ENCODE assay signal across 12 mouse cellular contexts in the genomic region with DNA sequence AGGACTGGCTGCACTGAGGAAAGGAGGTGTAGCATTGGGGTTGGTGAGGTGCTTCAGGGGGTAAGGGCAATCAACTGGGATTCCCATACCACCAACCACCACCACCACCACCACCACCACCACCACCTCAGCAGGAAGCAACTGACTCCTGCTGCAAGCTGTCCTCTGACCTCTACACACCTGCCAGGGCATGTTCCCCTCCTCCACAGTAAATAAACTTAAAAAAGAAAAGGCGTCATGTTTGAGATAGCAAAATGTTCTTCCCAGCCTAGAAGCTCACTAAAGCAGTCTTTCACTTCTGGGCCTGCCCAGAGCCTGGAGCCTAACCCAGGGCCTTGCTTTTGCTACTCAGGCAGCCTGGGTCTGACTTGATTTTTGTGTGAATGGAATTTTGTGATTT. TPM values are rescaled to one million over a fixed set of nuclear protein-coding genes. Genes with fewer than 3 reads are reported as not detected.
DNase-seq lines count a peak whose midpoint lies in the region; ATAC-seq lines count a peak whose summit lies in the region.
"Had no signal": no experiment of that assay in that cellular context is flagged by ENCODE, and none has a peak within 500 bp of the region (broad histone marks: within the 10 kb centered on the region; RNA-seq: fewer than 3 reads in every experiment).

No protein-coding gene starts in this region.

- H3K36me3 ChIP-seq in forebrain, embryonic 10.5 days (replicated peaks), result peaks cover 36% of the 10 kb centered on the region
- no peaks in the 10 kb centered on the region for H3K36me3 ChIP-seq in forebrain, embryonic 14.5 days (ENCODE audit: control insufficient read depth, insufficient read depth, low read length)
- no peaks in the 10 kb centered on the region for H3K36me3 ChIP-seq in lung, embryonic 16.5 days (ENCODE audit: control insufficient read depth, insufficient read depth, low read length)
- peaks cover 2% of the 10 kb centered on the region for H3K36me3 ChIP-seq in liver, embryonic 16.5 days (ENCODE audit: control insufficient read depth, insufficient read depth)

- no peak for ATAC-seq in forebrain, embryonic 14.5 days
- no peak for ATAC-seq in lung, embryonic 16.5 days (ENCODE audit: low read depth)
- no peak for ATAC-seq in liver, embryonic 16.5 days (ENCODE audit: low read depth)

- H3K27me3 ChIP-seq in forebrain, embryonic 10.5 days (ENCODE audit: poor library complexity, severe bottlenecking), result no peaks in the 10 kb centered on the region
- no peaks in the 10 kb centered on the region for H3K27me3 ChIP-seq in forebrain, embryonic 14.5 days (replicated peaks; ENCODE audit: control insufficient read depth, insufficient read depth, low read length)
- H3K27me3 ChIP-seq in lung, embryonic 16.5 days (ENCODE audit: control insufficient read depth, insufficient read depth, low read depth, low read length), result no peaks in the 10 kb centered on the region
- H3K27me3 ChIP-seq in liver, embryonic 16.5 days (ENCODE audit: control insufficient read depth, insufficient read depth, low read depth, low read length), result no peaks in the 10 kb centered on the region

- WGBS in forebrain, embryonic 10.5 days, result 91% methylated on average over 1 of the region's 1 CpGs
- 91% methylated on average over 1 of the region's 1 CpGs for WGBS in forebrain, embryonic 14.5 days
- 55% methylated on average over 1 of the region's 1 CpGs for WGBS in lung, embryonic 16.5 days
- 64% methylated on average over 1 of the region's 1 CpGs for WGBS in liver, embryonic 16.5 days (ENCODE audit: insufficient replicate concordance)

- peak overlapping the region; percentile 84 for H3K4me3 ChIP-seq in forebrain, embryonic 10.5 days
- no peak overlapping the region for H3K4me3 ChIP-seq in forebrain, embryonic 14.5 days (ENCODE audit: low read depth, low read length)
- H3K4me3 ChIP-seq in lung, embryonic 16.5 days (ENCODE audit: low read length), result no peak overlapping the region
- no peak overlapping the region for H3K4me3 ChIP-seq in liver, embryonic 16.5 days (ENCODE audit: low read depth, low read length)

- H3K27ac ChIP-seq in forebrain, embryonic 10.5 days, result no peak overlapping the region
- no peak overlapping the region for H3K27ac ChIP-seq in forebrain, embryonic 14.5 days (ENCODE audit: low read depth, low read length)
- H3K27ac ChIP-seq in lung, embryonic 16.5 days (ENCODE audit: low read length), result no peak overlapping the region; the same call in 1 of the 2 replicates
- peak overlapping the region; percentile 61; the same call in 1 of the 2 replicates for H3K27ac ChIP-seq in liver, embryonic 16.5 days (ENCODE audit: low read length)
- H3K27ac ChIP-seq: macrophage had no signal

- no peak overlapping the region; the same call in 1 of the 2 replicates for H3K9ac ChIP-seq in forebrain, embryonic 14.5 days (ENCODE audit: low read length)
- H3K9ac ChIP-seq in lung, embryonic 16.5 days (ENCODE audit: low read length), result no peak overlapping the region
- no peak overlapping the region for H3K9ac ChIP-seq in liver, embryonic 16.5 days (ENCODE audit: low read depth, low read length)

- no peak overlapping the region; the same call in 1 of the 2 replicates for H3K4me2 ChIP-seq in forebrain, embryonic 14.5 days (ENCODE audit: low read length)
- peak overlapping the region; percentile 58 for H3K4me2 ChIP-seq in lung, embryonic 16.5 days (ENCODE audit: low read depth, low read length)
- peak overlapping the region; percentile 97 for H3K4me2 ChIP-seq in liver, embryonic 16.5 days (ENCODE audit: low read depth, low read length)

- peaks cover 49% of the 10 kb centered on the region for H3K4me1 ChIP-seq in forebrain, embryonic 10.5 days
- H3K4me1 ChIP-seq in forebrain, embryonic 14.5 days (ENCODE audit: control insufficient read depth, insufficient read depth, low read length), result peaks cover 22% of the 10 kb centered on the region
- peaks cover 26% of the 10 kb centered on the region for H3K4me1 ChIP-seq in lung, embryonic 16.5 days (replicated peaks; ENCODE audit: control insufficient read depth, insufficient read depth, low read length)
- H3K4me1 ChIP-seq in liver, embryonic 16.5 days (ENCODE audit: control insufficient read depth, low read depth, low read length), result peaks cover 33% of the 10 kb centered on the region

- DNase-seq in forebrain, embryonic 10.5 days (ENCODE audit: extremely low spot score, low spot score), result no peak
- no peak for DNase-seq in forebrain, embryonic 14.5 days (ENCODE audit: low spot score)
- DNase-seq in lung, postnatal 4 days, result no peak
- peak; percentile 36 for DNase-seq in thymus, postnatal 14 days
- no peak for DNase-seq in spleen, postnatal 36 days (ENCODE audit: low spot score in 2 of 2)
- DNase-seq in adrenal gland, adult 8-10 months, result no peak
- DNase-seq: cerebellum, adult 9-10 months; kidney, adult 18-20 months; spleen, adult 18-20 months had no signal

- no peaks in the 10 kb centered on the region for H3K9me3 ChIP-seq in forebrain, embryonic 10.5 days
- no peaks in the 10 kb centered on the region for H3K9me3 ChIP-seq in forebrain, embryonic 14.5 days (replicated peaks; ENCODE audit: control insufficient read depth, low read length)
- H3K9me3 ChIP-seq in lung, embryonic 16.5 days (ENCODE audit: control insufficient read depth, low read length), result no peaks in the 10 kb centered on the region
- H3K9me3 ChIP-seq in liver, embryonic 16.5 days (replicated peaks; ENCODE audit: control insufficient read depth, low read length), result no peaks in the 10 kb centered on the region

RNA-seq across cellular contexts. Expression of a gene that starts 3.2 kb away (rescaled TPM):
- 41.0 and 41.1 TPM in 2 replicates for polyA plus RNA-seq in forebrain, embryonic 10.5 days (2016; fragmentation: Nextera tagmentation; extraction: Ambion mirVana)
- polyA plus RNA-seq in forebrain, embryonic 14.5 days (2014; fragmentation: Nextera tagmentation; extraction: Ambion mirVana), result 43.5 and 49.5 TPM in 2 replicates
- 30.0 and 31.8 TPM in 2 replicates for polyA plus RNA-seq in lung, embryonic 16.5 days (2015; fragmentation: Nextera tagmentation; extraction: Ambion mirVana)
- polyA plus RNA-seq in liver, embryonic 16.5 days (2015; fragmentation: Nextera tagmentation; extraction: Ambion mirVana), result 14.5 and 14.6 TPM in 2 replicates
- total RNA-seq in adrenal gland, adult 8-10 months (2022), result 100 to 1,000 TPM; 177 to 211 (median 197) TPM

RNA-seq across cellular contexts. Expression of a gene that starts 54.0 kb away (rescaled TPM):
- 33.9 and 39.7 TPM in 2 replicates for polyA plus RNA-seq in forebrain, embryonic 10.5 days (2016; fragmentation: Nextera tagmentation; extraction: Ambion mirVana)
- 36.8 and 43.5 TPM in 2 replicates for polyA plus RNA-seq in forebrain, embryonic 14.5 days (2014; fragmentation: Nextera tagmentation; extraction: Ambion mirVana)
- 32.4 and 36.5 TPM in 2 replicates for polyA plus RNA-seq in lung, embryonic 16.5 days (2015; fragmentation: Nextera tagmentation; extraction: Ambion mirVana)
- polyA plus RNA-seq in liver, embryonic 16.5 days (2015; fragmentation: Nextera tagmentation; extraction: Ambion mirVana), result 22.6 and 22.7 TPM in 2 replicates
- 10 to 100 TPM; 50.2 to 66.2 (median 58.5) TPM for total RNA-seq in adrenal gland, adult 8-10 months (2022)

RNA-seq across cellular contexts. Expression of a gene that starts 54.0 kb away (rescaled TPM):
- 2.0 TPM in 2 replicates for polyA plus RNA-seq in forebrain, embryonic 10.5 days (2016; fragmentation: Nextera tagmentation; extraction: Ambion mirVana)
- polyA plus RNA-seq in forebrain, embryonic 14.5 days (2014; fragmentation: Nextera tagmentation; extraction: Ambion mirVana), result 0.84 and 1.1 TPM in 2 replicates
- polyA plus RNA-seq in lung, embryonic 16.5 days (2015; fragmentation: Nextera tagmentation; extraction: Ambion mirVana), result 3.1 and 3.6 TPM in 2 replicates
- 3.9 and 5.5 TPM in 2 replicates for polyA plus RNA-seq in liver, embryonic 16.5 days (2015; fragmentation: Nextera tagmentation; extraction: Ambion mirVana)
- total RNA-seq in adrenal gland, adult 8-10 months (2022), result 10 to 100 TPM; 24.7 to 29.8 (median 28.3) TPM
